Mouse (Mus musculus) small intestine, adult 2 months (tissue): Measurements from ENCODE around the gene Mier2. TPM values are rescaled to one million over a fixed set of nuclear protein-coding genes. Genes with fewer than 3 reads are reported as not detected.

Source experiments
- H3K27ac ChIP-seq: fragments of 200-500 bp; 2 replicates; pipeline ENCODE4 v1.5.1; 2012; ENCODE audit warnings: low read depth, low read length, control low read depth, inconsistent platforms; ENCODE audit not compliant: insufficient read depth
- H3K27me3 ChIP-seq: fragments of 200-500 bp; 2 replicates; pipeline ENCODE4 v1.6.1; 2012; ENCODE audit warnings: mild to moderate bottlenecking, moderate library complexity, low read length, inconsistent platforms; ENCODE audit not compliant: control insufficient read depth, insufficient read depth
- H3K36me3 ChIP-seq: fragments of 200-500 bp; 2 replicates; pipeline ENCODE4 v1.6.1; 2012; ENCODE audit warnings: mild to moderate bottlenecking, low read length, control low read depth, inconsistent platforms; ENCODE audit not compliant: control insufficient read depth, insufficient read depth
- H3K4me1 ChIP-seq: fragments of 200-500 bp; 2 replicates; pipeline ENCODE4 v1.6.1; 2012; ENCODE audit warnings: low read length, inconsistent platforms, mixed read lengths; ENCODE audit not compliant: control insufficient read depth, insufficient read depth, insufficient read length
- H3K4me3 ChIP-seq: fragments of 200-500 bp; 2 replicates; pipeline ENCODE4 v1.5.1; 2012; ENCODE audit warnings: low read depth, mild to moderate bottlenecking, control low read depth, inconsistent platforms, low read length, moderate library complexity
- CTCF ChIP-seq: fragments of 200-500 bp; IDR thresholded peaks from 2 replicates; pipeline ENCODE4 v1.5.1; 2012; ENCODE audit warnings: low read depth, mild to moderate bottlenecking, control low read depth, inconsistent platforms, low read length, moderate library complexity, mixed read lengths; ENCODE audit not compliant: insufficient replicate concordance, insufficient read length; ENCODE audit errors: extremely low read depth
- POLR2A ChIP-seq: fragments of 200-500 bp; IDR thresholded peaks from 2 replicates; pipeline ENCODE4 v1.6.1; 2012; ENCODE audit warnings: low read depth, mild to moderate bottlenecking, control low read depth, inconsistent platforms, low read length, moderate library complexity
- WGBS: fragments of 180-500 bp; shearing (Covaris S2); methylation state at CpG from one replicate; pipeline ENCODE4 v1.1.7; 2018; 5-methylcytosine and 5-hydroxymethylcytosine counted together
- polyA plus RNA-seq: library from polyadenylated mRNA; depleted of rRNA; stranded (reverse); fragments of >200 nt; gene quantifications from 2 replicates; pipeline ENCODE4 v1.2.3, GENCODE M21; 2012

Gene Mier2
- polyA plus RNA-seq, 1 experiment = 89.9 TPM

GRCm38 (mm10) chr10:79587752-79588126 is 32.7 kb upstream of the Mier2 start:
- H3K27me3 ChIP-seq = no peaks in the 10 kb centered on the region
- no peaks in the 10 kb centered on the region for H3K36me3 ChIP-seq
- TF ChIP-seq CTCF (no peak), POLR2A (no peak)
- no peak overlapping the region for H3K4me3 ChIP-seq
- no peak overlapping the region for H3K27ac ChIP-seq
- 34% methylated on average over 4 of the region's 4 CpGs for WGBS
- H3K4me1 ChIP-seq = no peaks in the 10 kb centered on the region; the same call in 1 of the 2 replicates

DNA sequence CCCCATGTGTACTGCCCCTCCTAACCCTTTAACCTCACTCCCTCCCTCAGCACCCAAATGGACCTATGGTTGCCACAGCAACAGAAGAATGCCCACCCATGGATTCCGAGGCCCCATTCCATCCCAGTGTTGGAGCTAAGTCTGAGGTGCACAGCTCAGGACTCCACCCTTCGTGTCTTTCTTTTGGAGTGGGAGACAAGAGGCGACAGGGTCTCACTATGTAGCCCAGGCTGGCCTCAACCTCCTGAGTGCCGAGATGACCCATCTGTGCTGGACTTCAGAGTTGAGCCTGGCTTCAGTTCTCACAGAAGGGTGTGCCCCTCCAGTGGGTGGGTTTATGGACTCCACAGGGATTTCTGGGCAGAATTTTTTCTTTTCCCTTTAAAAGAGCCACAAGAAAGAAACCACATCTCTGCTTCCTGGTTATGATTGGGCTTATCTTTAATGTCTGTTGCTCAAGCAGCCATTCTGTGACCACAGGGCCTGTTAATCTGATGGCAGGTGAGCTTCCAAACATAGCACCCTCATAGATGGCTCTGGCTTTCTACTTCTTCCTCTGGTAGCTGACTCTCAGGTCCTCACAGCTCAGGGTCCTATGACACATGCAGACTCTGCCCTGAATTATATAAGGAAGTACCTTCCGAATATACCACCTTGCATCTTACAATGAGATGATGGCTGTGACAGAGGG is 32.2 kb upstream of the Mier2 start, which contains the start of gene Theg:
Gene Theg (minus strand): TSS at position 271 of the 691 bp plus-strand sequence.
- TF ChIP-seq POLR2A (no peak), CTCF (no peak)
- no peak within 1 kb of the TSS for H3K4me3 ChIP-seq
- H3K4me1 ChIP-seq = no peaks in the 10 kb centered on the region; the same call in 1 of the 2 replicates
- H3K27me3 ChIP-seq = no peaks in the 10 kb centered on the region
- H3K27ac ChIP-seq = no peak within 1 kb of the TSS
- no peaks in the 10 kb centered on the region for H3K36me3 ChIP-seq
- 73% methylated on average over 5 of the region's 5 CpGs for WGBS

GRCm38 (mm10) chr10:79586243-79586642 is 31.2 kb upstream of the Mier2 start:
- TF ChIP-seq CTCF (no peak), POLR2A (no peak)
- Histone ChIP-seq H3K4me1 (no peaks in the 10 kb centered on the region; the same call in 1 of the 2 replicates), H3K27me3 (no peaks in the 10 kb centered on the region), H3K4me3 (no peak overlapping the region), H3K36me3 (no peaks in the 10 kb centered on the region), H3K27ac (no peak overlapping the region)
- 80% methylated on average over 8 of the region's 8 CpGs for WGBS

- Histone ChIP-seq H3K4me1 (no peaks in the 10 kb centered on the region; the same call in 1 of the 2 replicates), H3K27ac (no peak overlapping the region), H3K27me3 (no peaks in the 10 kb centered on the region), H3K36me3 (no peaks in the 10 kb centered on the region), H3K4me3 (no peak overlapping the region)
- TF ChIP-seq POLR2A = no peak
- no peak for TF ChIP-seq CTCF
- 97% methylated on average over 5 of the region's 5 CpGs for WGBS
Observed at GRCm38 (mm10) chr10:79585723-79586122, 30.7 kb upstream of the Mier2 start.

DNA sequence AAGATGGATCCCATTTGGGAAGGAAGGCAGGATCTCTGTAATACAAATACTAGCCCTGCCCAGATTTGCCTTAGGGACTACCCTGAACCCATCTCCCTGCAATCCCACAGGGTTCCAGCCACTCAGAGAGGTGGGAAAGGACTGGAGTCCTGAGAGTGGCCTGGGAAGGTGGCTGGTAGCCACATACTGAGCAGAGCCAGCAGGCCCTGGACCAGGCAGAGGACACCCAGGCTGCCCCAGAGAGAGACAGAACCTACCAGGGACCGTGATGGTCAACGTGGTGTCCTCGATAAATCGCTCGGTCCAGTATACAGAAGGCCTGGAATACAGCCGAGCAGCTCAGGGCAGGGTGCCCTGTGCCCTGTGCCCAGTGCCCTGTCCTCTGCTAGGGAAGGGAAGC is 30.1 kb upstream of the Mier2 start:
- Histone ChIP-seq H3K36me3 (no peaks in the 10 kb centered on the region), H3K4me3 (no peak overlapping the region), H3K4me1 (no peaks in the 10 kb centered on the region; the same call in 1 of the 2 replicates), H3K27ac (no peak overlapping the region), H3K27me3 (no peaks in the 10 kb centered on the region)
- TF ChIP-seq POLR2A (no peak), CTCF (no peak)
- WGBS = 85% methylated on average over 6 of the region's 6 CpGs

DNA sequence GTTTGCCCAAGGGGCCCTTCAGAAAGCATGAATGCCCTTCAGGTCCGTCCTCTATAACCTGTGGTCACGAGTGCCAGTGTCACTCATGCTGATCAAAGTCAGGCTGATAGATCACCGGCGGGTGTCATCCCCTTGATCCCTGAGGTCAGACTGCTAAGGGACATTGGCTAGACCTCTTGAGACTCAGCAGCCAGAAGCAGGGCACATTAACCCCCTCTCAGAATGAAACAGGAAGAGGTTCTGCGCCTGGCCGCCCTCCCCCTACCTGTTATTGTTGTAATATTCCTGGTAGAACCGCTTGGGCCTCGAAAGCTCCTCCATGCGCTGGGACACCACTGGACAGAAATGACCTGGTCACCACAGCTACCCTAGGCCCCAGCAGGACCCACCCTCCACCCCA is 29.4 kb upstream of the Mier2 start:
- WGBS = 72% methylated on average over 9 of the region's 9 CpGs
- H3K27me3 ChIP-seq = no peaks in the 10 kb centered on the region
- H3K4me1 ChIP-seq = no peaks in the 10 kb centered on the region; the same call in 1 of the 2 replicates
- TF ChIP-seq POLR2A (no peak), CTCF (no peak)
- H3K4me3 ChIP-seq = no peak overlapping the region
- no peaks in the 10 kb centered on the region for H3K36me3 ChIP-seq
- H3K27ac ChIP-seq = no peak overlapping the region

- Histone ChIP-seq H3K4me3 (no peak overlapping the region), H3K27me3 (no peaks in the 10 kb centered on the region), H3K27ac (no peak overlapping the region), H3K36me3 (no peaks in the 10 kb centered on the region), H3K4me1 (no peaks in the 10 kb centered on the region; the same call in 1 of the 2 replicates)
- TF ChIP-seq POLR2A (no peak), CTCF (no peak)
- WGBS = 40% methylated on average over 7 of the region's 7 CpGs
Observed at GRCm38 (mm10) chr10:79584021-79584420, 29.0 kb upstream of the Mier2 start.
